Mouse (Mus musculus) CD8-positive naive resting alpha-beta T cell, adult 2 months (primary cell): ENCODE data around the gene Dab1.

Experiments used
- DNase-seq, 2 experiments: peaks; one replicate each; pipeline ENCODE4 v3.0.0; 2022; ENCODE audit warnings: low read depth in 2 of 2, low spot score in 2 of 2

Dab1 gene

DNA sequence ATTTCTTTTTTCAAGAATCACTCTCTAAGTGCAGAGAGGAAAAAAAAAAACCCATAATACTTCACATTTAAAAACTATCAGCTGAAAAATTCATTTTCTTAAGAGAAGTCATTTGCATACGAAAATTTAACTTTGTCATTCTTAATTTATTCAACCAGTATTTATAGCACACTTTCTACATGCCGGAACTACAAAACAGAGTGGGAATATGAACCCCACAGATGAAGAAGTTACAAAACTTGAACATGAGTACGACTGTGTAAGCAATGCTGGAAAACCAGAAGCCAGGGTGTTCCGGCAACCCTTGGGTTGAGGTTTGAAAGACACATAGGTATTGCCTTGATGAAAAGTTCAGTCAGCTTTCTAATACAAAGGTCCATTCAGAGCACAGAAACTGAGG lies 183.3 kb downstream of the Dab1 start:
- no peak for DNase-seq

DNA sequence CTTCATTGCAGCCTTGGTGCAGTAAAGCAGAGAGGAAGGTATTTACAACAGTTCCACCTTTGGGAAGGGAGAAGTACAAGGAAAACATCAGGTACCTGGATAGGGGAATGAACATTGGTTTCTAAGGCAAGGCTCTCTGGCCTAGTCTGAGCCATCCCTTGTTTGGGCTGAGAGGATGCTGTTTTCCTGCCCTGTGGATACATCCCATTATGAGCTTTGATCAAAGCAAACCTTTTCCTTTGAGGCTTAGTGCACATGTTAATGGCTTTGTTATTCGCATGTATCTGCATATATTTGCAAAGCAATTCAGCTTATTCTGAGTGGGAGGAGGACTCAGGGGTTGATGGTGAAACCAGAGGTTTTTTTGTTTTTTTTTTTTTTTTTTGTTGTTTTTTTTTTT lies 185.3 kb downstream of the Dab1 start:
- DNase-seq: no peak

DNA sequence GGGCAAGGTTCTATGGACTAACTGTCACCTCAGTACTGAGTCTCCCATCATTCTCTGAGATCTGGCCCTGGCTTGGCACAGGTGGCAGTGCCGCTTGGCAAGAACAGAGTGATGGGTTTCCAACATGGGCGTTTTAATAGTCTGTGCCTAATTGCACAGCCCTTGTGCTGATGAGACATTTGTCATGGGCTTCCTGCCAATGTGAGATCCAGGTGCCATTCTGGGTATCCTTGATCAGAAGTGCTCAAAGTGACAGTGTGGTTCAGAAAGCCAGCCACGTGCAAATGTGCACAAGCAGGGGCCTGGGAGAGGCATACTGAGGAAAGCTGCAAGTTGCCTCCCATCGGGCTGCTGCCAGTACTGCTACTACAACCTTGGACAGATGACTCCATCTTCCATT lies 203.5 kb downstream of the Dab1 start:
- DNase-seq: no peak

DNA sequence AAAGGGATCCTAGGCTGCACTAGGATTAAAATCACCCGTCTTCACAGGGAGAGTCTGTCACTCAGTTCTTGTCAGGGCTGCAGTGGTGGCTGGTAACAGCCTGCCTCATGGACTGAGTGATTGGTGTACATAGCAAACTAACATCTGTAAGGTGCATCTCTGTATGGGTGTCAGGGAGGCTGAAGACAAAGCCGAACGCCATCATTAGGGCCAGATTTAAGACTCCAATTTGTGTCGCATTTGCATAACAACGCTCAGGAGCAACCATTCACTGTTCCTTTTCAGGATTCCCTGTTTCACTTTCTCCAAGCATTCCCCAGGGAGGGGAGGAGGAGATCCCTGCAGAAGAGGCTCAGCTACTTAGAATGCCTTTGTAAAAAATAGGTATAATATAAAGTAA lies 219.2 kb downstream of the Dab1 start:
- no peak for DNase-seq

DNA sequence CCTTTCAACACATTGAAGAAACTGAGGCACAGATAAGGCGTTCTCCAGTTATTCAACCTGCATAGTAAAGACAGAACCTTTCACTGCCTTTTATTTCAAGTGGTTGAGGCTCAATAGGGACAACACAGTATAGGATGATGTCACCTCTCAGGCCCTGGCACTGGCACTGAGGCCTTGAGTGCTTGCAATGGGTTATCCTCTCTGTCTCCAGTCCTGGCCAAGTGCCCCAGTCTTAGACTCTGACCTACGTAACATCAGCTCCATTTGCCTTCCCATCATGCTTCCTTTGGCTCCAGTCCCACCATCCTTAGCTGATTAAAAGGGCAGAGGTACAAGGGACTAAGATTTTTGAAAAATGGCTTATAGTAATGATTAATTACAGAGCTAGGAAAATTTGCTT lies 220.4 kb downstream of the Dab1 start:
- no peak for DNase-seq

DNA sequence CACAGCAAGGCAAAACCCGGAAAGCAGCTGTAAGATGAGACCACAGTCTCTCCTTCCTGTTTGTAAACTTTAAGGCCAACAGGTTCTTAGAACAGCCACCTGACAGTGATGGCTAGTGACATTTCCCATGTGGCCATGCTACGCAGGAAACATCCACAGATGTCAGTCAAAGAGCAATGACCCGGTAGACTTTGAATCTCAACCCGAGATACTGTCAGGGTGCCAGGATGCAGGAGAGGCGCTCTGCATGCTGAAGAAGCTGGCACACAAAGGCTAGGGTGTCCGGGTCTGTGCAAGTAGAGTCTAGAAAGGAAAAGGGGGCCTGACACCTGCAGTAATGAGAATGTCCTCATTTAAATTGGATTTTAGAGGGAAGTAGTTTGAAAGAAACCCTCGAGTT lies 222.0 kb downstream of the Dab1 start:
- no peak for DNase-seq

DNA sequence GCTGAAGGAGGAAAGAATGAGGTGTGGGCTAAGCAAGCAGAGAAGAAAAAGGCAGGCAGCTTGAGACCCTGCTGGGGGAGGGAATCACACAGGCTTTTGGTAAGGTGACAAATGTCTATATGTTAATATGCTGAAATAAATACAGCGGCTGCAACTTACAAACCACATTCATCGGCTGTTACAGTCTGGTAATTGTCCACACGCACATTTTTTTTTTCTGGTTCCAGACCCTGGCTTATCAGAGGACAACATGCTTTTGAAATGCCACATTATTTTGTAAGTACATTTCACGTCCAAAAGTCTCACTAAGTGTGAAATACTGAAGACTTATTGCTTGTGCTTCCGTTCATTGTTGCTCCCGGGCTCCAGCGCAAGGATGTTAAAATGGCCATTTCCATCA lies 225.5 kb downstream of the Dab1 start:
- no peak for DNase-seq

- no peak for DNase-seq
Measured at GRCm38 (mm10) chr4:103857173-103857572, 238.0 kb downstream of the Dab1 start.

- DNase-seq: no peak
Measured at GRCm38 (mm10) chr4:103875564-103875963, 256.4 kb downstream of the Dab1 start.

DNA sequence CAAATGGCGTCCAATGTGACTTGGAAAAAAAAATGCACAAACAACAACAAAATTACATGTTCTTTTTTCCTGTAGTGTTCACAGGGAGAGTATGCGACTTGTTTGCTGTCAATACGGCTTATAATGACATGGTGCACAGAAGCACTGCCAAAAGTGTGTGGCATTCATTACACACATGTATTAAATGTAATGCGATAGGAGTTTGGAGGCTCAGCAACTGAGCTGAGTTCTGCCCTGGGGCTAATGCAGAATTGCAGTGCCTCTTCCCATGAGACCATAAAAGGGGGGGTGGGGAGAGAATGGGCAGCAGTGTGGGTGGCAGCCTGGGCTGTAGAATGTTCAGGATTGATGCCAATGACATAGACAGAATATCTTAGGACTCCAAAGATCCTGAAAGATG lies 259.7 kb downstream of the Dab1 start:
- no peak for DNase-seq

GRCm38 (mm10) chr4:103881641-103882040 lies 262.5 kb downstream of the Dab1 start:
- no peak for DNase-seq

GRCm38 (mm10) chr4:103888086-103888485 lies 268.9 kb downstream of the Dab1 start:
- DNase-seq: no peak

DNA sequence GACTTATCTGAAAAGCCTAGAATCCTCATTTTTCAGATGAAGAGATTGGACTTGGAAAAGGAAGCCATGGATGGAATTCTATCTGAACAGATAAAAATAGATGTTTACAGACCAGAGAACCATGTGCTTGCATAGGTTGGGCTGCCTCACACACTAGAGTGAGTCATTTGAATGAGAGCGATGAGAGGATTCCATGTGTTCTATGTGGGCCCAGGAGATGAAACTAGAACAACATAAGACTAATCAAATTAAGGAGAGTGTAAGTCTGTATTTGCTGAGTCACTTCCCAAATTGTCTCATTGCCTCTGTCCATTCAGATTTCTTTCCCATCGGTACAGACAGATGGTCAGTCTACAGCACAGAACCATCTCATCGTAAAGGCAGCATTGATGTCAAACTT lies 270.0 kb downstream of the Dab1 start:
- no peak for DNase-seq

DNA sequence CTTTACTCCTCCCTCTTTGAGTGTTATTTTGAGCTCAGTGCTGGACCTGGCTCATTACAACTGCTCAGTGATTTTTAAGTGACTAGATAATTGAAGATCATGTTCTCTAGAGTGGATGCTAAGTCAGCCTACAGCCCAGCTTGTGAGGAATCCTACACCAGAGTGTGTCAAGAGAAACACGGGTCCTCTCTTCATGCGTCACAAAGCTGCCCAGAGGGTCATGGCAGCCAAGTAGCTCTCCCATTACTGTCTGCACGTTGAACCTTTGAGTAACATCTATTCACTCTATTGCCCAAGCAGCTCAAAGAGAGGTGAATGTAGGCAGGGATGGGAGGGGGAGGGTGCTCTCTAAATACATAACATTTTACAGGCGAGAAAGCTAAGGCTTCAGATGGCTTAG lies 277.6 kb downstream of the Dab1 start:
- no peak for DNase-seq

DNA sequence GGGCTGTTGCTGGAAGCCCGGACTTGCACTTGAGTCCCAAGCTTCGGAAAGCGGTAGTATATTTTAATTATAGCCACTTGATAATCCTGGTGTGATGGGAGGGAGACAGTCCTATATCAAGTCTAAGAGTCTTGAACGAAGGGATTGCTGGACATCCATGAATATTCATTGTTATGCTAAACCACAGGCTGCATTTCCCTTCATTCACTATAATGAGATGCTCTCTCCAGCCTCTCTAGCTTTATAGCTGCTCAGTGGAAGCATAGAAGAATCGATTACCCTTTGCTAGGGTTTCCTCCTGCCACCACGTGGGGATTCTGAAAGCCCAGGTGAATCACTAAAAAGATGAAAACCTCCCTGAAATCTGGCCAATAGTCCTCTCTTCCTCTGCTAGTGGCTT lies 278.5 kb downstream of the Dab1 start:
- no peak for DNase-seq

- no peak for DNase-seq
Measured at GRCm38 (mm10) chr4:103911441-103911840, 292.3 kb downstream of the Dab1 start.

DNA sequence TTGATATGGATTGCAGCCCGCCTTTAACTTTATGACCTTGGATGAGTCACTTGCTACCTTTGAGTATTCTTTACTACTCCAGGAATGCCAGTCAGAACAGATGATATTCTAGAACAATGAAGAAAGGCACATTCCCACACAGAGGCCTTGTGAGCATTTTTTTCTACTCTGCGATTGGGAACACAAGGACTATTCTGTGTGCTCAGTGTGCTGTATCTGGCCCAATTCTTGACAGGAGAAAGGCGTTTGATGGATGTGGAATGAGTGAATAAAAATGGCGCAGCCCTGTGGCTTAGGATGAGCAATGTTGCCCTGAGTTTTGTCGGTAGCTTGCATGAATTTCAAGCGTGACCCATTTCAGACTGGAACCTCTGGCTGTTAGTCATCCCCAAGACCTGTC lies 292.9 kb downstream of the Dab1 start:
- no peak for DNase-seq

GRCm38 (mm10) chr4:103922431-103922931 lies 303.3 kb downstream of the Dab1 start:
- no peak for DNase-seq

DNA sequence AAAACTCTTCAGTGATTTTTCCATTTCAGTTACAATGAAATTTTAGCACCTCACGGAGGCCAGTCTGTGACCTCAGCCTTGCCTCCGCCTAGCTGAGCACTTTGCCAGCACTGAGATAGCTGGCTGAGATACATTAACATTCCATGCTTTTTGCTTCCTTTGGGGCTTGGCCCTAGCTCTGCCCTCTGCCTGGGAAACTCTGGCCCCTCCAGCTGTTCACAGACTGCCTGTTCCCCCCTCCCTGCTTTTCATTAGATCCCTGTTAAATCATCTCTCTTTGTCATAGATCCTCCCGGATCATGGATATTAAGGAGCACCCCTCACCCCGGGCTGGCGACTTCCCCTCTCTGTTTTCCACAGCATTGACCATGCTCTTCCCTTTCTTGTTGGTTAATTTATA lies 307.5 kb downstream of the Dab1 start:
- no peak for DNase-seq

GRCm38 (mm10) chr4:103929631-103930030 lies 310.5 kb downstream of the Dab1 start:
- no peak for DNase-seq

DNA sequence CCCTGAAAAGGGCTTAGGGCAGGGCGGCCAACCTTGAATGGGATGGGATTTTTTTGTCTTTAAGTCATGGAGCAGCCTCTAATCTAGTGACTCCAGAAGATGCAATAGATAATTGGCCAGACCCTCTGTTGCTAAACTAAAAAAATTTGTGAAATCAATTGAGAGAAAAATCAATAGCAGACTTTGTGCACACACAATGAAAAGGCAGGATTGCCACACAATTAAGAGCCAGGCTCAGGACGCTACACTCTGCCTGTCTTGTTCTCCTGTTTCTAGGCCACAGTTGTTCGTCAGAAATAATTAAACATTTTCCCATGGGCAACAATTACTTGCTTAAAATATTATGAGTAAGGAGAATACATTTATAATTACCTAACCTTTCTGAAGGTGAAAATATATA lies 315.2 kb downstream of the Dab1 start:
- no peak for DNase-seq

DNA sequence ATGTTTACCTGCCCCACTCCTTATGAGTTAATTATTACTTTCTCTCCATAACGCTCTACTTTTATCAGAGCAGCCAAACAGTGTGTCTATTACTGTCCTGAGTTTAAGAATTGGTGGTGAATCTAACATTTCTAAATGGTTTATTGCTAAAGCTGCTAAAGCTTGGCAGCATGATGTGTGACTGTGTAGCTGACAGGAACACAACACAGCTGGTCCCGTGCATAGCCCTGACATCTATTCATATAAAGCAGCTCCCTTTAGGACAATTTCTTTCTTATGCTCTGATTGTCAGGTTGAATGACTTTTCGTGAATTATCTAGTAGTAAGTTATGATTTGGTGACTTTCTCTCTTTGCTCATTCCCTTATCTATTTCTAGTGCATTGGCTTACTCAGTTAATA lies 329.1 kb downstream of the Dab1 start:
- no peak for DNase-seq

GRCm38 (mm10) chr4:103953652-103954220 lies 334.6 kb downstream of the Dab1 start:
- DNase-seq: no peak
